Mouse (Mus musculus) kidney, adult 2 months (tissue): ENCODE data around the gene Znrf1.

Source experiments
- CTCF ChIP-seq: fragments of 200-500 bp; conservative IDR thresholded peaks from 2 replicates; pipeline ENCODE4 v1.5.1; 2011; ENCODE audit warnings: low read depth, mild to moderate bottlenecking, control low read depth, low read length, moderate library complexity, mixed read lengths; ENCODE audit not compliant: insufficient read depth, insufficient read length
- POLR2A ChIP-seq: fragments of 200-500 bp; IDR thresholded peaks from one replicate; pipeline ENCODE4 v1.6.1; 2011; ENCODE audit warnings: low read depth, low read length, control low read depth

DNA sequence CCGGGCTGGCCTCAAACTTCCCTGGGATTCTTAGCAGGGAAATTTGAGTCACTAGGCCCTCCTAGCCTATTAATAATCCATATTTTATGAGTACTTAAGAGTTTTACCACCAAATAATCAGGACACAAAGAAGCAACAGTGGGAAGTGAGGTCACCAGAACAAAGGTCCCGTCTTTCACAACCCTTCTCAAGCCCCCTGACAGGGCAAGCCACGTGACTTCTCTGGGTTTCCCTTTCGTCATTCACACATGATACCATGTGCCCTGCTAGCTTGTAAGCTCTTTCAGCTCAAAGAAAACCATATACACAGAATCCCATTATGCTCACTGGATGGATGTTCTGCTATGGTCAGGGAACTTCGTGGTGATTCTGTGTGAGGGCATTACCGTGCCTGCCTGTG is 81.9 kb downstream of the Znrf1 start:
- TF ChIP-seq CTCF = no peak
- no peak for TF ChIP-seq POLR2A
